Comparison of ENCODE assay signal across 17 mouse cellular contexts in genomic region chr13:38157635-38158034, GRCm38 (mm10). TPM values are rescaled to one million over a fixed set of nuclear protein-coding genes. Genes with fewer than 3 reads are reported as not detected.
A peak's percentile ranks its signal among the peaks of the same experiment; 100 is the strongest.
DNase-seq lines count a peak whose midpoint lies in the region; ATAC-seq lines count a peak whose summit lies in the region.
"Had no signal": no experiment of that assay in that cellular context is flagged by ENCODE, and none has a peak within 500 bp of the region (broad histone marks: within the 10 kb centered on the region; RNA-seq: fewer than 3 reads in every experiment).

No protein-coding gene starts in this region.

- peak; percentile 39 for DNase-seq in embryonic facial prominence, embryonic 14.5 days (ENCODE audit: low spot score)
- no peak for DNase-seq in embryonic facial prominence, embryonic 10.5 days (ENCODE audit: low spot score)
- DNase-seq in liver: peak; percentile 29
- no peak for DNase-seq in liver, embryonic 11.5 days (ENCODE audit: low spot score)
- DNase-seq in spleen, adult 18-20 months: no peak
- DNase-seq in spleen, postnatal 4 days (ENCODE audit: low spot score in 2 of 2): no peak
- DNase-seq: adrenal gland, postnatal 14 days; cerebellum, adult 2 months; kidney, adult 2 months; kidney, postnatal 36 days; lung, postnatal 4 days; thymus, adult 18-20 months had no signal

- ATAC-seq in embryonic facial prominence, embryonic 14.5 days (ENCODE audit: low read depth): no peak
- no peak for ATAC-seq in liver, embryonic 11.5 days (replicated peaks; ENCODE audit: low FRiP score)
- ATAC-seq in common myeloid progenitor, adult 5-6 weeks (replicated peaks; ENCODE audit: low read depth, poor library complexity, severe bottlenecking): peak; percentile 88
- ATAC-seq in stomach, embryonic 15.5 days (ENCODE audit: insufficient read depth, low FRiP score, low read depth): no peak
- ATAC-seq: forebrain, embryonic 13.5 days; hindbrain, postnatal 0 days; midbrain, embryonic 15.5 days had no signal

- no peak overlapping the region for H3K4me3 ChIP-seq in embryonic facial prominence, embryonic 14.5 days (ENCODE audit: low read depth, low read length)
- H3K4me3 ChIP-seq in embryonic facial prominence, embryonic 10.5 days: no peak overlapping the region
- no peak overlapping the region for H3K4me3 ChIP-seq in liver, embryonic 11.5 days (ENCODE audit: low read depth, low read length)
- no peak overlapping the region for H3K4me3 ChIP-seq in stomach, embryonic 15.5 days (replicated peaks)
- H3K4me3 ChIP-seq: forebrain, embryonic 13.5 days; midbrain, embryonic 15.5 days had no signal

- peaks cover 2% of the 10 kb centered on the region; the same call in 1 of the 2 replicates for H3K4me1 ChIP-seq in embryonic facial prominence, embryonic 14.5 days (ENCODE audit: control insufficient read depth, insufficient read depth, low read length)
- peaks cover 19% of the 10 kb centered on the region for H3K4me1 ChIP-seq in embryonic facial prominence, embryonic 10.5 days
- H3K4me1 ChIP-seq in liver, embryonic 11.5 days (replicated peaks; ENCODE audit: control insufficient read depth, insufficient read depth, low read length): no peaks in the 10 kb centered on the region
- peaks cover 2% of the 10 kb centered on the region; the same call in 1 of the 2 replicates for H3K4me1 ChIP-seq in stomach, embryonic 15.5 days

- H3K27me3 ChIP-seq in embryonic facial prominence, embryonic 14.5 days (replicated peaks; ENCODE audit: control insufficient read depth, insufficient read depth, low read length): peaks cover 13% of the 10 kb centered on the region
- H3K27me3 ChIP-seq in embryonic facial prominence, embryonic 10.5 days (replicated peaks; ENCODE audit: low read depth, poor library complexity, severe bottlenecking): peaks cover 54% of the 10 kb centered on the region
- peaks cover 8% of the 10 kb centered on the region for H3K27me3 ChIP-seq in liver, embryonic 11.5 days (replicated peaks; ENCODE audit: control insufficient read depth, insufficient read depth, low read length)
- H3K27me3 ChIP-seq in stomach, embryonic 15.5 days (replicated peaks): no peaks in the 10 kb centered on the region

- no peaks in the 10 kb centered on the region for H3K9me3 ChIP-seq in embryonic facial prominence, embryonic 14.5 days (ENCODE audit: control insufficient read depth, low read length)
- no peaks in the 10 kb centered on the region for H3K9me3 ChIP-seq in embryonic facial prominence, embryonic 10.5 days
- H3K9me3 ChIP-seq in liver, embryonic 11.5 days (ENCODE audit: control insufficient read depth, low read length): no peaks in the 10 kb centered on the region
- no peaks in the 10 kb centered on the region for H3K9me3 ChIP-seq in stomach, embryonic 15.5 days
- H3K9me3 ChIP-seq: forebrain, embryonic 13.5 days; midbrain, embryonic 15.5 days had no signal

- no peaks in the 10 kb centered on the region for H3K36me3 ChIP-seq in embryonic facial prominence, embryonic 14.5 days (ENCODE audit: control insufficient read depth, insufficient read depth, low read length)
- H3K36me3 ChIP-seq in embryonic facial prominence, embryonic 10.5 days (replicated peaks): no peaks in the 10 kb centered on the region
- H3K36me3 ChIP-seq in liver, embryonic 11.5 days (ENCODE audit: control insufficient read depth, insufficient read depth, low read length): no peaks in the 10 kb centered on the region
- H3K36me3 ChIP-seq in stomach, embryonic 15.5 days: no peaks in the 10 kb centered on the region
- H3K36me3 ChIP-seq: midbrain, embryonic 15.5 days had no signal

- H3K4me2 ChIP-seq in embryonic facial prominence, embryonic 14.5 days (ENCODE audit: low read depth, low read length): peak overlapping the region; percentile 7; the same call in 1 of the 2 replicates
- no peak overlapping the region for H3K4me2 ChIP-seq in liver, embryonic 11.5 days
- no peak overlapping the region for H3K4me2 ChIP-seq in stomach, embryonic 15.5 days
- H3K4me2 ChIP-seq: forebrain, embryonic 13.5 days; midbrain, embryonic 15.5 days had no signal

- H3K27ac ChIP-seq in embryonic facial prominence, embryonic 14.5 days (replicated peaks; ENCODE audit: low read depth, low read length): 0 out of 2 replicates have a peak overlapping the region, but pooled peaks have one; percentile 28
- H3K27ac ChIP-seq in embryonic facial prominence, embryonic 10.5 days (replicated peaks): no peak overlapping the region
- H3K27ac ChIP-seq in liver, embryonic 11.5 days (ENCODE audit: low read depth, low read length): no peak overlapping the region
- H3K27ac ChIP-seq in stomach, embryonic 15.5 days: peak overlapping the region; percentile 11; the same call in 1 of the 2 replicates
- H3K27ac ChIP-seq: forebrain, embryonic 13.5 days; hindbrain, postnatal 0 days; midbrain, embryonic 15.5 days had no signal

- H3K9ac ChIP-seq in embryonic facial prominence, embryonic 14.5 days (ENCODE audit: low read depth, low read length): no peak overlapping the region
- H3K9ac ChIP-seq in liver, embryonic 11.5 days (ENCODE audit: low read depth, low read length): no peak overlapping the region
- H3K9ac ChIP-seq in stomach, embryonic 15.5 days: no peak overlapping the region
- H3K9ac ChIP-seq: forebrain, embryonic 13.5 days; midbrain, embryonic 15.5 days had no signal

- 19% methylated on average over 6 of the region's 6 CpGs for WGBS in embryonic facial prominence, embryonic 14.5 days
- 17% methylated on average over 6 of the region's 6 CpGs for WGBS in embryonic facial prominence, embryonic 10.5 days
- 26% methylated on average over 6 of the region's 6 CpGs for WGBS in liver, embryonic 11.5 days
- 38% methylated on average over 6 of the region's 6 CpGs for WGBS in stomach, embryonic 15.5 days

RNA-seq across cellular contexts. Expression of gene Dsp, which starts 6.5 kb away (rescaled TPM):
- 28.8 and 32.9 TPM in 2 replicates for polyA plus RNA-seq in embryonic facial prominence, embryonic 14.5 days (2014; fragmentation: Nextera tagmentation; extraction: Ambion mirVana)
- polyA plus RNA-seq in embryonic facial prominence, embryonic 10.5 days (2016; fragmentation: Nextera tagmentation; extraction: Ambion mirVana): 3.6 and 3.8 TPM in 2 replicates
- 5.4 and 5.5 TPM in 2 replicates for polyA plus RNA-seq in liver, embryonic 11.5 days (2014; fragmentation: Nextera tagmentation; extraction: Ambion mirVana)
- 0.15 and 0.55 TPM in 2 replicates for total RNA-seq in common myeloid progenitor, adult 5-6 weeks (2017)
- 18.7 and 24.2 TPM in 2 replicates for polyA plus RNA-seq in stomach, embryonic 15.5 days (2015; fragmentation: Nextera tagmentation; extraction: Ambion mirVana)

RNA-seq across cellular contexts. Expression of gene Snrnp48, which starts 47.1 kb away (rescaled TPM):
- polyA plus RNA-seq in embryonic facial prominence, embryonic 14.5 days (2014; fragmentation: Nextera tagmentation; extraction: Ambion mirVana): 30.1 and 31.1 TPM in 2 replicates
- polyA plus RNA-seq in embryonic facial prominence, embryonic 10.5 days (2016; fragmentation: Nextera tagmentation; extraction: Ambion mirVana): 35.2 and 36.2 TPM in 2 replicates
- polyA plus RNA-seq in liver, embryonic 11.5 days (2014; fragmentation: Nextera tagmentation; extraction: Ambion mirVana): 32.5 and 40.1 TPM in 2 replicates
- total RNA-seq in common myeloid progenitor, adult 5-6 weeks (2017): 133 and 206 TPM in 2 replicates
- 37.8 and 38.1 TPM in 2 replicates for polyA plus RNA-seq in stomach, embryonic 15.5 days (2015; fragmentation: Nextera tagmentation; extraction: Ambion mirVana)

Comparison
In these comparisons a context has a peak if more than half of its experiments do, and no peak if none do; other contexts are left out.
1. DNase-seq: peak in embryonic facial prominence, embryonic 14.5 days (single experiment) and liver (single experiment); none in embryonic facial prominence, embryonic 10.5 days (single experiment), liver, embryonic 11.5 days (single experiment), spleen, adult 18-20 months (0 of 2) and spleen, postnatal 4 days (0 of 2).
2. H3K27ac ChIP-seq: peak in embryonic facial prominence, embryonic 14.5 days (single experiment) and stomach, embryonic 15.5 days (single experiment); none in embryonic facial prominence, embryonic 10.5 days (single experiment) and liver, embryonic 11.5 days (single experiment).